Mouse (Mus musculus): ENCODE measurements at regions not wholly inside any gene's neighbourhood (a gene's known extent, or its start where the extent isn't known, plus 50 kb on each side); places are given as distances from the start of the nearest gene placed in this dataset.
"Not testable (repeated sequence)": the region's sequence is repeated elsewhere in the genome, so short reads cannot be mapped to it uniquely, and the experiment has no call there.

DNA sequence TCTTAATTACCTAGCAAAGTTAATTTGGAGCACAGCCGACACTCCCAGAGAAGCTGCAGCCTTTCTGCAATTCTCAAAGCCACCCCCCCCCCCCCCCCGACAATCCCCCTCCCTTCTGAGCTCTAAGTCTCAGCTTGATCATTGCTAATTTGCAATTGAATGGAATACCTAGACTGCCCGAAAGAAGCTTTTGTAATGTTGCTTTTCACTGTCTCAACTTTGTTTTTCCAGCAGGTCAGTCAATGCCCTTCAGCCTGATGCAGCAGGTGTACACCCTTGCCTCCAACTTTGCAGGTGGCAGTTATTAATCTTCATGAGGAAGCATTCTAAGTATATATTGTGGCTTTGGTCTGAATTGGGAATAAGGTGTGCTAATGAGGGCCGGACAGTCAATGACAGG lies 1006.6 kb upstream of the Gm8797 start:
- ATAC-seq (ENCODE audit: low TSS enrichment) = no peak

DNA sequence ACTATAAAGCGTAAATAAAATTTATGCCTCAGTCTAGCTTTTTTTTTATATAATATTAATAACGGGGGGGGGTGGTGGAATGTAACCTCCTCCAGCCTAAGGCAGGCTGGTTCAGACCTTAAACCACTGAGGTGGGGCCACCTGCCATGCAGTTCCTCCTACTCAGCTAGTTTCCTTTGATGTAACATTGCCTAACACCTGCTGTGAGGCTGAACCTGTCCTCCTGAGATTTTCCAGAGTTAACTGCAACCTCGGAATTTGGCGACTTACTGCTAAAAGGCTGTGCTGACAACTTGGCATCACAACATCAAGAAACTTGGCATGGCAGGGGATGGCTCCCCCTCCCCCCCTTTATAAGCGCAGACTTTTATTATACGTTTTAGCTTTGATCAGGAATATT lies 1006.0 kb upstream of the Gm8797 start:
- no peak for ATAC-seq (ENCODE audit: low TSS enrichment)

DNA sequence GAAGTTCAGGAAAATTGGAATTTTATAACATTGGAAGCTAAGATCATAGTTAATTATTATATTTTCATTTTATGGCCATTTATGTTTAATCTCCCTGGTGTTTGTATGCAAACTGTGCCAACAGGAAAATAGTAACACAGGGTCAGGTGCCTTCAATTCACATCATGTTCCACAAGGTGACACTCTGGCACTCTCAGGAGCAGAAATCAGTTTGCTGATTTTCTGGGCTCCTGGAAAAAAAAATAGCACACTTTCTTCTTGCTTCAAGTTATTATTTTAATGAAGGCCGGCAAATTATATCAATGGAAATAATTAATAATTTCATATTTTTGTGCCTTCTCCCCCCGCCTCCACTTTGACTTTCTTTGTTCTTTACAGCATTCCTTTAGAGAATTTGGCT lies 994.5 kb upstream of the Gm8797 start:
- ATAC-seq (ENCODE audit: low TSS enrichment) = no peak

DNA sequence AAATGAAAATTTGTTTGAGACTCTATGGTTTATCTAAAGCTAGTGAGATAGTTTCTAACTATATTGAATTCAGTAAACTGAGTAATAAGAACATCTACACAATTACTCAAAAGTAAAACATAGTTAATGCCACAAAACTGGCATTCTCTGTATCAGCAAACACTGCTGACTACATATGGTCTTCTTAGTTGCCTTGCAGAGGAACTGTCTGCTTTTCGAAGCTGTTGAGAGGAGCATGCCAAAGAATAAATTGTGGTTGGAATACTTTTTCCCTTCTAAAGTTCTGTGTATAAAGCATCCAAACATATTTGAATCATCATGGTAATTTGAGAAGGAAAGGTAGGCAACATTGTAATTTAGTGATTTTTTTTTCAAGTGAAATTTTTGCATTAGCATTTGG lies 993.5 kb upstream of the Gm8797 start:
- ATAC-seq (ENCODE audit: low TSS enrichment) = no peak

DNA sequence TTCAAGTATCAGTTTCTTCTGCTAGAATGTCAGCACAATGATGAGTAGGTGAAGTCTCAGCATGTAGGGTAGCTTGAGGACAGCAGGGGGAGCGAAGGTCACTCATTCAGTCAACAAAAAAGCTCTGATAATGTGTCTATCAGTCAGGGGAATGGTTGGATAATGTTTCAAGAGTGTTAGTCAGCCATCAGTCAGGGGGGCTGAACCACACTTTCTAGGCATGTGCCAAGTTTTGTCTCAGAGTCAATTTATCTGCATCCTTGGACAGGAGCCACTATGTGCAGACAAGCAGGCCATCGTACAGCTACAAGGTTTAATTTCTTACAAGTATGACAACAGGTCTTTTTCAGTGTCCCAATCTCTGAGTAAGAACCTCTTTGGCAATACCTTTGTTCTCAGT lies 987.5 kb upstream of the Gm8797 start:
- ATAC-seq (ENCODE audit: low TSS enrichment) = no peak

DNA sequence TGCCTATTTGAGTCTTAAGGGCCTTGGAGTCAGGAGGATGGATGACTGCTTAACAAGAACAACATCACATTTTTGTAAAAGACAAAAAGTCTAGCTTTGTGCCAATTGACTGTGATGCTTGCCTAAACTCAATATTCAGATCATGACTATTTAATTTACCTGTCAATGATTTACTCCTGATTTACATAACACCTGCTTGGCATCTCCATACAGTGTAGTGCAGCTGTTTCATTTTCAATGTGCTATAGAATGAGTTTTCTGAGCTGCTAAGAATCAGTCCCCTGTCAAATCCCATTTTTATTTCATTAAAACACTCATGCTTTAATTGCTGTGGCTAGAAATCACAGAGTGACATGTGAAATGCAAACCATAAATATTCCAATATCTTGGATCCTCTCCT lies 974.0 kb upstream of the Gm8797 start:
- no peak for ATAC-seq (ENCODE audit: low TSS enrichment)

DNA sequence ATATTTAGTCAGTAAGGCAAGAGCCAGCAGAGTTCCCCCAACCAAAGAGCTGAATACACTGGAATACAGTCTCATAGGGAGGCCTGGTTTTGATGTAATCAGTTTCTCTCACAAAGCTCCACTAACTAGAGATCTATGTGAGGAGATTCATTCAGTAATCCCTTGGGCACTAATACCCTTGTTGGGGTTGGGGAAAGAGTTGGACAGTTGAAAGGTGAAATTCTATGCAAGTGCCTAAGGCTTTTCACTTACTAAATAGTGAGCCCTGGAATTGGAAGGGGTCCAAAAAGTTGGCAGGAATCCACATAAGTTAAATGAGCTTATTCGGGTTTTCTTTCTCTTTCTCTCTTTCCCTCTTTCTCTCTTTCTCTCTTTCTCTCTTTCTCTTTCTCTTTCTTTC lies 965.4 kb upstream of the Gm8797 start:
- no peak for ATAC-seq (ENCODE audit: low TSS enrichment)

DNA sequence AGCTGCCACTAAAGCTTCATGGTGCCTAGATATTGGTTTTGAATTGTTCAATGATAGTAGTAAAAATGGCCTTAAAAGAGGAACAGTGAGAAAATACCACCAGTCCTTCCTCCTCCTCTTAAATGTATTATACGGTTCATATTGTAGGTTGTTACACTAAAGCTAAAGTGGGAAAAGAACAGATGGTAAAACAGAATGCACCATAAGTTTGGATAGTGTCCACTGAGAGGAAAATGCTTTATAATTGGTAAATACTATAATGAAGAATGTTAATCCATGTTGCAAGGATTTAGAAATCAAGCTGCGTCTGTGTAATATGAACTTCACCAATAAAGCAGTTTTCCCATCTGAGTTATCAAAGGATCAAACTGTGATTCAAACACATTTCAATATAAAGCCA lies 957.5 kb upstream of the Gm8797 start:
- no peak for ATAC-seq (ENCODE audit: low TSS enrichment)

DNA sequence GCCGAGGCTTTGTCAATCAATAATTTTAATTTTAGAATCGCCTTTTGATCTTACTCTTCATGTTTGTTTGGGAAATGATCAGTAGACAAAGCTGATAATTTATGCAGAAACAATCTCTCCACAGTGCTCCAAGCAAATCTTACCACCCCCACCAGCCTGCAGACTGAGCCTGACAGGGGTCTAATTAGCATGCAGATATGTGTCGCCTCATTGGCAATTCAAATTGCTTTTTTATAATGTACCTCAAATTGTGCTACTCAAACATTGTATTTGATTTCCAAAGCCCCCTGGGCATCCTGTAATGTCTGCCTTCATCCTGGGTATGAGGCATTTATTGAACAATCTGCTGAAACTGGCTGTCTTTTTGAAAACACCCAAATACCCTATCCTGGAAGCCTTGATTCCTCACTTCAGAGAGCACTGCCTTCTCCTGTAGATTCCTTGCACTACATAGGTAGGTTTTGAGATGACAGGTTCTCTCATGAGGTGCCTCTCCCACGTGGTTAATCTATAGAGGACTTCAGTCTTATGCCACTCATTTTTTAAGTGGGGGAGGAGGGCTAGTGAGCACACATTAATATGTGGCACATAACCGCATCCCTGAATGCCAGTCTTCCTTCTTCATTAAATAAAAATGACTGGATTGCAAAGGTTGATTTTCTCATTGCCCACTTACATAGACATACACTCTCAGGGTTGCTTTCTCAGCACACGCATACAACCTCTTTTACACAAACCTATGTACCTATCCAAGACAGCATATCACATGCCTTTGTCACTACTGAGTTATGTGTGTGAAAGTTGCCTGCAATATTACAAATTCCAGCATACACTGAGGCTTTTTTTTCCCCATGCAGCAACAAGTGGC lies 954.3 kb upstream of the Gm8797 start:
- no peak; the same call in 1 of the 2 replicates for ATAC-seq (ENCODE audit: low TSS enrichment)

DNA sequence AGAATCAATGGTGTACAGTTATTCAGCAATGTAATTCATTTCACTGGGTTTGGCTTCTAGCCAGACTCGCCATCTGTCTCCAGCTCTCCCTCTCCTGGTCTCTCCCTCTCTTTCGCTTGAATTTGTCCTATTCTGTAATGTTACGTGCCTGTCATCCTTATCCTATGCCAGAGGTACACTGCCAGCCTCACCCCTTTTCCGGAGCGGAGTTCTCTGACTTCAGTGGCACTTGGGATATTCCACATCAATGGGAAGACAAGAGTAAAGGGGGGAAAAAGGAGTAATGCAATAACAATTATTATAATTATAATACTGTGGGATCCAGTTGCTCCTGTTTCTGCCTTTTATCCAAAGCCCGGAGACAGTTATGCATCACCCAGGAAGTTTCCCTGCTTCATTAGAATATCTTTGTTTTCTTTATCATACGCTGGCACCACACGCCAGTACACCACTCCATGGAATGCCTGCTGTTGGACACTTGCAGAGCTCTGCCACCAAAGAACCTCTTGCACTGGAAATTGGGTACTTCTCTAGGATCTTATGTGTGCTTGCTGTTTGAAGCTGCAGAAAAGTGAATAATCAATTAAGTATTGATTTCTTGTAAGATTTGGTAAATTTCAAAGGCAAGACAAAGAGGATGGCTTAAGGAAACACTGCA lies 953.6 kb upstream of the Gm8797 start:
- ATAC-seq (ENCODE audit: low TSS enrichment) = peak; percentile 64

DNA sequence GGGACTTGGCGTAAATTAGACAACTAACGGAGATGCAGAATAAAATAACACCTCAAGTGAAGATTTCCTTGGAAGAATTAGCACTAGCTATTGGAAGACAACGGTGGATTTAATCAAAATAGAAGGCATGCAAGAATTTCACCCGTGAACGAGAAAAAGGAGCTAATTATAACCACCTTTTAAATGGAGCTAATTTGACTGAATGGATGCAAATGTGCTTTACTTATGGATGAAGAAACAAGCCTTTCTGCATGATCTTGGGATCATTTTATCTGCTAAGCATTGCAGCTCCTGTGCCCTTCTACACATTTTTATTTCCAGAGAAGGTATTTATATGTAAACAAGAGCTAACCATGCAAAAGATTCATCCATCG lies 953.1 kb upstream of the Gm8797 start:
- ATAC-seq (ENCODE audit: low TSS enrichment) = no peak

DNA sequence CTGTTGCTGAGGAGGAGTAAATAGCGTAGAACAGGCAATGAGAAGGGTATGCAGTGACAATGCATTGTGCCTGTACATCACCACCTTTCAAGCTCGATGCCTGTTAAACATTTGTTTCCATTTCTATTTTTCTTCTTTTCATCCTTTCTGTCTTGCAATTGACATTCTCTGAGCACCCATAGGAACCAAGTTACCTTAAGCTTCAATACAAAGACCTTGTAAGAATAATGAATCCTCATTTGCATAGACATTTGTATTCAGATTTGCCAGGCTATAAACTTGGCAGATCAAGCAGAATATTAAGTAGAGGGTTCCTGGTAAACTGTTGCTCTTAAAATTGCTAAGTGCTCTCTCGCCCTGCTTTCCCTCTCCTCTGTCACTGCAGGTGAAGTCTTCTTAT lies 952.2 kb upstream of the Gm8797 start:
- no peak for ATAC-seq (ENCODE audit: low TSS enrichment)

DNA sequence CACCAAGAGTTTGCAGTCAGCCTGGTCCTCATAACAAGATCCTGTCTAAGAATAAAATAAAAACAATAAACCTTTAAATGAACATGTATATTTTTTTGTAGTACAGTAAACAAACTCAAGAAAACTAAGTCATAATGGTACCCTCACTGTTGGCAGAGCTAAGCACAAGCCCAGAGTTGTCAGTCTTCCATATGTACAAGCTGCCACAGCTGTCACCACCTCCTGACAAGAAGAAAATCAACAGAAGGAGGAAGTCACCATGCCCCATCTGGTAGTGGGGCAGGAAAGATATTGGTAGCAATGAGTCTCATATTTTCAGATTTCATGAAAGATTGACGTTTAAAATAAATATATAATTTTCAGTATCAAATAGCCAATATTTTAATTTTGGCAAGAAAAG lies 916.1 kb upstream of the Gm8797 start:
- ATAC-seq (ENCODE audit: low TSS enrichment) = no peak

DNA sequence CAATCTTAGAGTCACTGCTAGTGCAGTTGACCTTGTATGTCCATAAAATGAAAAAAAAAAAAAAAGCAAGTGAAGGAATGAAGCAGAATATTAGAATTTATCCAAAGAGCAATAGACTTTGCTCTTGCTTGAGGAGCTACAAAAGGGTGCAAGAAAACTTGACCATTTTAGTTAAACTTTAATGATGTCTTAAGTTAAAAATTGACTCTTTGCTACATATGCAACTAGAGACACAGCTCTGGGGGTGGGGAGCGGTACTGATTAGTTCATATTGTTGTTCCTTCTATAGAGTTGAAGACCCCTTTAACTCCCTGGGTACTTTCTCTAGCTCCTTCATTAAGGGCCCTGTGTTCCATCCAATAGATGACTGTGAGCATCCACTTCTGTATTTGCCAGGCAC lies 915.0 kb upstream of the Gm8797 start:
- ATAC-seq (ENCODE audit: low TSS enrichment) = no peak

DNA sequence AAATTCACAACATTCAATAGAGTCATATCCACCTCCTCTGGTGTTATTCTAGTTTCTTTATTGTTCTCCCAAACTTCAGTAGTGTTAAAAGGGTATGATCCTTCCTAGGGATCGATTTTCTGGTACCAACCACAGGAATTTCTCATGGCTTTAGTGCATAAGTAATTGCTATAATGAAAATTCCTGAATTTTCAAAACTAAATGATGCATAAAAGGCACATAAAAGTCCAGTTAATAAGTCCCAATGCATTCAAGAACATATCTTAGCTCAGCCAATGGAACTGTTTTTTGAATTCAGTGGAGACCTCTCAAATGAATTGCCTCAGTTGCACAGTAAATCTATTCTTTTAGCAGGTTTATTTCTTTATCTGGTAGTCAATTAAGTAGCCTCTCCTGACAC lies 913.7 kb upstream of the Gm8797 start:
- ATAC-seq (ENCODE audit: low TSS enrichment) = no peak

DNA sequence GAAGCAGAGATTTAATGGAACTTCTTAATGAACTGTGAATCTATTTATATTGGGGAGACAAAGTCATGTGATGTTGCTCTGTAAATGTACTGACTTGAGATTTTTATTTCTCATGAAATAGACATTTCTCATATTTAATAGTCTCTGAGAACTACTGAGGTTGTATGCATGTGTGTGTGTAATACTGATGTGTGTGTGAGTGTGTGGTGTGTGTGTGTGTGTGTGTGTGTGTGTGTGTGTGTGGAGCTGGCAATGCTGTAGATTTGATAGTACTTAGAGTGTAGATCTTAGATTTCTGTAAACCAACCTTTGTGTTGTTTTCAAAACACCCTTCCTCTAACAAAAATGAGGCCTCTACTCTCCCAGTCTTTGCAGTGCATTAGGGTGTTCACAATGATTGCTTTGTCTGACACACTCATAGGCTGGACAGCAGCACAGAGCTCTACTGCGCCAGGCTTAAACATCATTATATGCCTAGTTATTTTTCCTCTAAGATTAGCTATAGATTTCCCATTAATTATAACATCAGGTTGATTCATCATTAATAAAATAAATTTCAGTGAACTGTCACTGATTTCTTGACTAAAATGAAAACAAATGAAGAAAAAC lies 895.5 kb upstream of the Gm8797 start:
- no peak for ATAC-seq (ENCODE audit: low TSS enrichment)

DNA sequence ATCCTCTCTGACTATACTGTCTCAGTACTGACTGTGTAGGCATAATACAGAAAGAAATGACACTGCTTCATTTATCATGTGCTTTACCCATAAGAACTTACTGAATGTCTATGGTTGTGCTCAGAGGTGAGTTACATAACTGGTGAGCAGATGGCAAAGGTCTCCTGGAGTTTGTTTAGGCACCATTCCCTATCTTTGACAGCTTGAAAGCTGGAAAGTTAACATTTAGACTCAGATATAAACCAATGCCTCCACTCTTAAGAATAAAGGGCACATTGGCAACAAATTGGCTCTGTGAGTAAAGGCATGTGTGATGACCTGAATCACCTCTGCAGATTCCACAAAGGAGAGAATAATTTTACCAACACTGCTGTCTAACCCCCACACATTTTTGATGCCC lies 894.0 kb upstream of the Gm8797 start:
- ATAC-seq (ENCODE audit: low TSS enrichment) = no peak

DNA sequence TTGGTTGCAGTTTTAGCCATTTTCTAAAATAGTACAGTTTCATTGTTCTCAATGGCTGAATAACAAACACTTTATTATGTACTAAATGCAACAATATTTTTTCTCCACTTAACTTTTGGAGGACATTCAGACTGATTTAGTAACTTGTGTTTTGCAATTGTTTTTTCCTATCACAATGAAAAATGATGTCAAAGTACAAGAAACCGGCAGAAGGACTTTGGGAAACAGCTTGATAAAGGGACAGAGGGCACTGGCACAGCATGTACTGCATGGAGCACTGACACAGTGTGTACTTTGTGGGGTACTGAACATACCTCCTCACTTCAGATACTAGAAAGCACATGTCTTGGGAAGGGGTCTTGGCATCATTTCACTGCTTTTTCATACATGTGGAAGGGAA lies 884.4 kb upstream of the Gm8797 start:
- ATAC-seq (ENCODE audit: low TSS enrichment) = no peak

DNA sequence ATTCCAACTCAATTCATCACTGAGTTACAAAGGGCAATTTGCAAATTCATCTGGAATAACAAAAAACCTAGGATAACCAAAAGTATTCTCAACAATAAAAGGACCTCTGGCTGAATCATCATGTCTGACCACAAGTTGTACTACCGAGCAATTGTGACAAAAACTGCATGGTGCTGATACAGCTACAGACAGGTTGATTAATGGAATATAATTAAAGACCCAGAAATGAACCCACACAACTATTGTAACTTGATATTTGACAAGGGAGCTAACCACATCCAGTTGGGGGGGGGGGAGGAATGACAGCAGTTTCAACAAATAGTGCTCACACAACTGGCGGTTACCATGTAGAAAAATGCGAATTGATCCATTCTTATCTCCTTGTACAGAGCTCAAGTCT lies 864.7 kb upstream of the Gm8797 start:
- no peak for ATAC-seq (ENCODE audit: low TSS enrichment)

DNA sequence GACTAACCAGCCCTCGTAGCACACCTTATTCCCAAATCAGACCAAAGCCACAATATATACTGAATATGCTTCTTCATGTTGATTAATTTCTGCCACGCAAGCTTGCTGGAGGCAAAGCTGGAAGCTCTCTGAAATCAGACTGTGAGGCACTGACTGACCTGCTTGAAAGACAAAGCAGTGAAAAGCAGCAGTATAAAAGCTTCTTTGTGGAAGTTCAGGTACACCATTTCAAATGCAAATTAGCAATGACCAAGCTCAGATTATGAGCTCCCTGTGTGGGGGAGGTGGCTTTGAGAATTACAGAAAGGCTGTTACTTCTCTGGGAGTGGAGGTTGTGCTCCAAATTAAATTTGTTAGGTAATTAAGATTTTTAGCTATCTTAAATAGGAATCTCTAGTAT lies 857.5 kb upstream of the Gm8797 start:
- ATAC-seq (ENCODE audit: low TSS enrichment) = no peak

DNA sequence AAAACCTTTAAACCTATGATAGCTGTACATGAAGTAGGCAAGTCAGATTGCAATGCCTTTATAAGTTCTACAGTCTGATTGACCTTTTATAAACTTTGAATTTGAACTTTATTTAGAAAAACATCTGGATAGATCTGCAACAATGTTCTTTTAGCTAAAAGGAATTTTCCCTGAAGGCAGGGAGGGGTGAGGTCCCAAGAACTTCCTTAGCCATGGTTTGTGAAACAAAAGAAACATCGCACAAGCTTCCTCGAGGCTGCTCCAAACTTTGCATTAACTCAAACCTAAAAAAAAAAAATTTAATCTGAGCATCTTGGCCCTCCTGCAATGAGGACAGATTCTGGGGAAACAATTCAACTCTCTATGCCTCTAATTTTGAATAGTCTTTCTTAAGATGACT lies 854.8 kb upstream of the Gm8797 start:
- ATAC-seq (ENCODE audit: low TSS enrichment) = no peak

DNA sequence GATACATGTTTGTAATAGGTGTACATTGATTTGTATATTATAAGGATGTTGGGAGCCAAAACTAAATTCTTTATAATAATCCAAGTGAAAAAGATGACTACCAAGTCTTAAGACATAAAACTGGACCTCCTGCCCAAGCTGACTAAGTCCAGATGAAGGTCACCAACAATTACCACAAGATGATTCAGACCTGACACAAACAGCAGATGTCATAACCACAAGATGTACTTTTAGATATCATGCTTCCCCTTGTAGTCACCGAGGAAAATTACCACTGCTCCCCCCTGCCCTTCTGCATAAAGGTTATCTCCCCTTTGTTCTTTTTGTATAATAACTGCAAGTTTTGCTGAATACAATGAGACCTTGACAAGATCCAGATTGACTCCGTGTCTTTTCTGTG lies 843.0 kb upstream of the Gm8797 start:
- ATAC-seq (ENCODE audit: low TSS enrichment) = not testable (repeated sequence)

DNA sequence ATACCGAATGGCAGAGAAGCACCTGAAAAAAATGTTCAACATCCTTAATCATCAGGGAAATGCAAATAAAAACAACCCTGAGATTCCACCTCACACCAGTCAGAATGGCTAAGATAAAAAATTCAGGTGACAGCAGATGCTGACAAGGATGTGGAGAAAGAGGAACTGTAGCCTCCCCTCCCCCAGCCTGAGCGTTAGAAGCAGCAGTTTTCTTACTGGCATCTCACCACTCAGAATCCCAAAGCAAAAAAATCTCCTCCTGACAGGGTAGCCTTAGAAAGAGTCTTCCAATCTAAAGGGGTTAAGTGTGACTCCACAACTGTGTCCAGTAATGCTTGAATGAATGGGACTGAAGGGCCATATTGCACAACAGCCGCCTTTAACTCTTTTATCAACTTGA lies 819.9 kb upstream of the Gm8797 start:
- not testable (repeated sequence) for ATAC-seq (ENCODE audit: low TSS enrichment)
